Mouse (Mus musculus): Measurements from ENCODE around the gene Gm3488. TPM values are rescaled to one million over a fixed set of nuclear protein-coding genes. Genes with fewer than 3 reads are reported as not detected.
"Not testable (repeated sequence)": the region's sequence is repeated elsewhere in the genome, so short reads cannot be mapped to it uniquely, and the experiment has no call there.

Gene Gm3488
- 1.9 and 2.2 TPM in 2 replicates for polyA plus RNA-seq (2014; fragmentation: Nextera tagmentation; extraction: Ambion mirVana)

DNA sequence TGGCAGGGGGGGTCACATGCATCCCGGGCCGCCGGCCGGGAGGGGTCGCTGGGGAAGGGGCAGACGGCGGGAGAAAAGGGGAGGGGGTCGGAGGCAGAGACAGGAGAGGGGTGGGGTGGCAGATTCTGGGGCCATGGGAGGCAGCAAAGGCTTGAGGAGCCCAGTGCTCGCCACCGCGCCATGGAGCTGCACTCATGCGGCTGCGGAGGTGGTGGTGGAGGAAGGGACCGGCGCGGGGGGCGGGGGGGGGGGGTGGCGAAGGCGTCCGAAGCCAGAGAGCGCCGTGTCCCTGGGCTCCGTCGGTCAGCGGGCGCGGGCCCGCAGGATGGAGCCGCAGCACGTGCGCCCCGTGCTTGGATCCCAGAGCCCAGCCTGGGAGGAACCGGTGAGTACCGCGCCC lies at the start of gene Gm3488:
Gene Gm3488, plus strand, starts transcription at position 301 of the 400 bp plus-strand sequence.
- ATAC-seq (replicated peaks; ENCODE audit: insufficient number of reproducible peaks, low FRiP score, low TSS enrichment); H3K9me3 ChIP-seq (replicated peaks; ENCODE audit: control insufficient read depth, low read length); H3K27me3 ChIP-seq (ENCODE audit: control insufficient read depth, insufficient read depth, low read length); H3K4me2 ChIP-seq; H3K27ac ChIP-seq (ENCODE audit: low read depth, low read length); H3K4me3 ChIP-seq (ENCODE audit: low read depth, low read length); H3K9ac ChIP-seq (ENCODE audit: low read depth, low read length); H3K36me3 ChIP-seq (ENCODE audit: control insufficient read depth, insufficient read depth, low read length); H3K4me1 ChIP-seq (ENCODE audit: control insufficient read depth, insufficient read depth, low read length): not testable (repeated sequence)
- WGBS (ENCODE audit: insufficient replicate concordance), result no CpG with 5 or more reads among the region's 35 CpGs

- not testable (repeated sequence) for H3K4me3 ChIP-seq (ENCODE audit: low read depth, low read length)
Observed at GRCm38 (mm10) chr14:5455367-5455766, 46.1 kb upstream of the Gm3488 start, which contains the start of gene Gm3194. Gene Gm3194, minus strand, starts transcription at chr14:5455467.

GRCm38 (mm10) chr14:5460469-5460868 lies 41.0 kb upstream of the Gm3488 start:
- not testable (repeated sequence) for H3K27ac ChIP-seq (ENCODE audit: low read depth, low read length); H3K36me3 ChIP-seq (ENCODE audit: control insufficient read depth, insufficient read depth, low read length); H3K4me3 ChIP-seq (ENCODE audit: low read depth, low read length); H3K9me3 ChIP-seq (replicated peaks; ENCODE audit: control insufficient read depth, low read length); H3K4me1 ChIP-seq (ENCODE audit: control insufficient read depth, insufficient read depth, low read length); ATAC-seq (replicated peaks; ENCODE audit: insufficient number of reproducible peaks, low FRiP score, low TSS enrichment); H3K9ac ChIP-seq (ENCODE audit: low read depth, low read length); H3K27me3 ChIP-seq (ENCODE audit: control insufficient read depth, insufficient read depth, low read length); H3K4me2 ChIP-seq
- WGBS (ENCODE audit: insufficient replicate concordance), result no CpG with 5 or more reads among the region's 19 CpGs

More at GRCm38 (mm10) chr14:5455367-5455766, 46.1 kb upstream of the Gm3488 start, which contains the start of gene Gm3194:
- ATAC-seq (replicated peaks; ENCODE audit: insufficient number of reproducible peaks, low FRiP score, low TSS enrichment); H3K36me3 ChIP-seq (ENCODE audit: control insufficient read depth, insufficient read depth, low read length); H3K4me2 ChIP-seq; H3K9ac ChIP-seq (ENCODE audit: low read depth, low read length); H3K27me3 ChIP-seq (ENCODE audit: control insufficient read depth, insufficient read depth, low read length); H3K9me3 ChIP-seq (replicated peaks; ENCODE audit: control insufficient read depth, low read length); H3K27ac ChIP-seq (ENCODE audit: low read depth, low read length); H3K4me1 ChIP-seq (ENCODE audit: control insufficient read depth, insufficient read depth, low read length): not testable (repeated sequence)
- no CpG with 5 or more reads among the region's 3 CpGs for WGBS (ENCODE audit: insufficient replicate concordance)

DNA sequence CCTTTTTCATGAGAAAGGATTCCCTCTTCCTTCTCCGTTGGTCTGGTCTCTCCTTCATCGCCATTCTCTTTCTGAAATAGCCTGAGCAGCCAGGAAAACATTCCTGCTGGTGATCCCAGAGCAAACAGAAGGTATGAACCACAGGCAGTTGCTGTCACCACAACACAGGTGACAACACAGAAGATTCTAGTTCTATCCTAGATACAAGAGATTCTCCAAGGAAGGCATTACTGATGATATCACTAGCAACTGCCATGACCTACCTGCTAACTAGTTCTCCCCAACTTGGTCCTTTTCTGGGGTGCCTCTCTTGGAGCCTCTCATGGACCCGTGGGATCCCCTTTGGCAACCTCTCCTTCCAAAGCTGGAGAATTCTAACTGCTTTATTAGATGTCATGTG lies 23.7 kb upstream of the Gm3488 start, which contains the start of gene Gm8246:
Gene Gm8246, minus strand, starts transcription at position 101 of the 400 bp plus-strand sequence.
- H3K4me2 ChIP-seq; ATAC-seq (replicated peaks; ENCODE audit: insufficient number of reproducible peaks, low FRiP score, low TSS enrichment); H3K4me1 ChIP-seq (ENCODE audit: control insufficient read depth, insufficient read depth, low read length); H3K4me3 ChIP-seq (ENCODE audit: low read depth, low read length); H3K9me3 ChIP-seq (replicated peaks; ENCODE audit: control insufficient read depth, low read length); H3K36me3 ChIP-seq (ENCODE audit: control insufficient read depth, insufficient read depth, low read length); H3K27ac ChIP-seq (ENCODE audit: low read depth, low read length); H3K9ac ChIP-seq (ENCODE audit: low read depth, low read length); H3K27me3 ChIP-seq (ENCODE audit: control insufficient read depth, insufficient read depth, low read length): not testable (repeated sequence)
- WGBS (ENCODE audit: insufficient replicate concordance), result no CpG with 5 or more reads among the region's 3 CpGs

DNA sequence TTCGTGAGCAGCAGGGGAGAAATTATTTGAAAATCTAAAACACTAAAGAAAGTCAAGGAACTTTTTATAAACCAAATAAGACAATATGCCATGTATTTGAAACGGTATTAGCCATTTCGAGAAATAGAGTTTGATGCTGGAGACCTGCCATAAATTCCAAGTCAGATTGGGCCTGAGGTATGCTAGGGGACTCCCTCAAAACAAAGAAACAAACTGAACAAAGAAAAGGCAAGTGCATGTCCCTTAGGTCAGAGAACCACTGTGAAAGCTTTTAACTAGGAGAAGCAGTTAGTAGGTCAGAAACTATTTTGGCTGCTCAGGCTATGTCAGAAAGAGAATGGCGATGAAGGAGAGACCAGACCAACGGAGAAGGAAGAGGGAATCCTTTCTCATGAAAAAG lies 17.6 kb upstream of the Gm3488 start, which contains the start of gene Gm3187:
Gene Gm3187, plus strand, starts transcription at position 301 of the 400 bp plus-strand sequence.
- H3K4me2 ChIP-seq; H3K9me3 ChIP-seq (replicated peaks; ENCODE audit: control insufficient read depth, low read length); H3K27ac ChIP-seq (ENCODE audit: low read depth, low read length); H3K4me3 ChIP-seq (ENCODE audit: low read depth, low read length); H3K36me3 ChIP-seq (ENCODE audit: control insufficient read depth, insufficient read depth, low read length); ATAC-seq (replicated peaks; ENCODE audit: insufficient number of reproducible peaks, low FRiP score, low TSS enrichment); H3K9ac ChIP-seq (ENCODE audit: low read depth, low read length); H3K4me1 ChIP-seq (ENCODE audit: control insufficient read depth, insufficient read depth, low read length); H3K27me3 ChIP-seq (ENCODE audit: control insufficient read depth, insufficient read depth, low read length): not testable (repeated sequence)
- 81% methylated on average over 4 of the region's 5 CpGs for WGBS (ENCODE audit: insufficient replicate concordance)

DNA sequence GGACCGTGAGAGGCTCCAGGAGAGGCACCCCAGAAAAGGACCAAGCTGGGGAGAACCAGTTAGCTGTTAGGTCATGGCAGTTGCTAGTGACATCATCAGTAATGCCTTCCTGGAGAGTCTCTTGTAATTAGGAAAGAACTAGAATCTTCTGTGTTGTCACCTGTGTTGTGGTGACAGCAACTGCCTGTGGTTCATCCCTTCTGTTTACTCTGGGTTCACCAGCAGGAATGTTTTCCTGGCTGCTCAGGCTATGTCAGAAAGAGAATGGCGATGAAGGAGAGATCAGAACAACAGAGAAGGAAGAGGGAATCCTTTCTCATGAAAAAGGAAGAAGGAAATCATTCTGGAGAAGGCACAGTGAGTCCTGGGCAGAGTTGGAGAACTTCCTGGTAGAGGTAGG lies 36.7 kb downstream of the Gm3488 start, which contains the start of gene Gm3532:
Gene Gm3532, plus strand, starts transcription at position 301 of the 400 bp plus-strand sequence.
- no CpG with 5 or more reads among the region's 2 CpGs for WGBS (ENCODE audit: insufficient replicate concordance)
- H3K36me3 ChIP-seq (ENCODE audit: control insufficient read depth, insufficient read depth, low read length); ATAC-seq (replicated peaks; ENCODE audit: insufficient number of reproducible peaks, low FRiP score, low TSS enrichment); H3K4me3 ChIP-seq (ENCODE audit: low read depth, low read length); H3K9me3 ChIP-seq (replicated peaks; ENCODE audit: control insufficient read depth, low read length); H3K27me3 ChIP-seq (ENCODE audit: control insufficient read depth, insufficient read depth, low read length); H3K9ac ChIP-seq (ENCODE audit: low read depth, low read length); H3K4me2 ChIP-seq; H3K27ac ChIP-seq (ENCODE audit: low read depth, low read length); H3K4me1 ChIP-seq (ENCODE audit: control insufficient read depth, insufficient read depth, low read length): not testable (repeated sequence)

Other genes with a start within 250 kb of the Gm3488 start
- gene Gm3526, start 241.1 kb upstream of the Gm3488 start, polyA plus RNA-seq (2014; fragmentation: Nextera tagmentation; extraction: Ambion mirVana), result 0.13 TPM in 1 of 2 replicates, not detected in the other
- gene Gm3542, start 166.7 kb upstream of the Gm3488 start, polyA plus RNA-seq (2014; fragmentation: Nextera tagmentation; extraction: Ambion mirVana), result not detected in 2 replicates
- not detected in 2 replicates for gene Gm3500, start 112.6 kb upstream of the Gm3488 start, polyA plus RNA-seq (2014; fragmentation: Nextera tagmentation; extraction: Ambion mirVana)
- gene Gm3194, start 46.2 kb upstream of the Gm3488 start, polyA plus RNA-seq (2014; fragmentation: Nextera tagmentation; extraction: Ambion mirVana), result 0.44 and 0.66 TPM in 2 replicates
- gene Gm8246, start 23.8 kb upstream of the Gm3488 start, polyA plus RNA-seq (2014; fragmentation: Nextera tagmentation; extraction: Ambion mirVana), result not detected in 2 replicates
- not detected in 2 replicates for gene Gm3187, start 17.5 kb upstream of the Gm3488 start, polyA plus RNA-seq (2014; fragmentation: Nextera tagmentation; extraction: Ambion mirVana)
- not detected in 2 replicates for gene Gm3532, start 36.8 kb downstream of the Gm3488 start, polyA plus RNA-seq (2014; fragmentation: Nextera tagmentation; extraction: Ambion mirVana)
- not detected in 2 replicates for gene Gm8265, start 131.4 kb downstream of the Gm3488 start, polyA plus RNA-seq (2014; fragmentation: Nextera tagmentation; extraction: Ambion mirVana)
- gene Gm9603, start 185.8 kb downstream of the Gm3488 start, polyA plus RNA-seq (2014; fragmentation: Nextera tagmentation; extraction: Ambion mirVana), result not detected in 2 replicates
- gene Gm3373, start 239.9 kb downstream of the Gm3488 start, polyA plus RNA-seq (2014; fragmentation: Nextera tagmentation; extraction: Ambion mirVana), result 0.11 TPM in 1 of 2 replicates, not detected in the other